ENCODE assay signal across 8 mouse cellular contexts in genomic region chr19:29045956-29046650, GRCm38 (mm10). TPM values are rescaled to one million over a fixed set of nuclear protein-coding genes. Genes with fewer than 3 reads are reported as not detected.
A peak's percentile ranks its signal among the peaks of the same experiment; 100 is the strongest.
DNase-seq lines count a peak whose midpoint lies in the region; ATAC-seq lines count a peak whose summit lies in the region.

No protein-coding gene starts in this region.

- H3K36me3 ChIP-seq in heart, embryonic 12.5 days, result no peaks in the 10 kb centered on the region
- H3K36me3 ChIP-seq in intestine, embryonic 15.5 days, result no peaks in the 10 kb centered on the region
- no peaks in the 10 kb centered on the region for H3K36me3 ChIP-seq in midbrain, embryonic 15.5 days (replicated peaks)

- H3K27me3 ChIP-seq in heart, embryonic 12.5 days (replicated peaks), result no peaks in the 10 kb centered on the region
- no peaks in the 10 kb centered on the region for H3K27me3 ChIP-seq in intestine, embryonic 15.5 days (replicated peaks)
- H3K27me3 ChIP-seq in midbrain, embryonic 15.5 days (replicated peaks), result no peaks in the 10 kb centered on the region

- H3K27ac ChIP-seq in heart, embryonic 12.5 days (ENCODE audit: poor library complexity, severe bottlenecking), result peak overlapping the region; percentile 39; the same call in 1 of the 2 replicates
- no peak overlapping the region for H3K27ac ChIP-seq in intestine, embryonic 15.5 days
- H3K27ac ChIP-seq in midbrain, embryonic 15.5 days, result no peak overlapping the region

- no peaks in the 10 kb centered on the region for H3K9me3 ChIP-seq in heart, embryonic 12.5 days (replicated peaks)
- no peaks in the 10 kb centered on the region for H3K9me3 ChIP-seq in intestine, embryonic 15.5 days
- H3K9me3 ChIP-seq in midbrain, embryonic 15.5 days, result no peaks in the 10 kb centered on the region

- no peak for DNase-seq in heart, adult 9 months (ENCODE audit: low spot score in 2 of 2)
- peak; percentile 72 for DNase-seq in embryo, embryonic 10 days (ENCODE audit: low spot score)
- no peak for DNase-seq in c-Kit-positive CD71-positive TER-119-positive erythroid progenitor cells, embryonic 14.5 days (ENCODE audit: low spot score)

- no peak for ATAC-seq in heart, embryonic 12.5 days (ENCODE audit: insufficient number of reproducible peaks, low FRiP score)
- ATAC-seq in intestine, embryonic 15.5 days, result no peak
- ATAC-seq in midbrain, embryonic 15.5 days (replicated peaks), result no peak
- ATAC-seq in monocyte, adult 5-6 weeks (replicated peaks; ENCODE audit: insufficient number of reproducible peaks, low FRiP score, low TSS enrichment, poor library complexity, severe bottlenecking), result no peak
- ATAC-seq in activated CD4-positive, CD25-positive, alpha-beta regulatory T cell, adult 4 months, result no peak

- peak overlapping the region; percentile 28 for H3K4me3 ChIP-seq in heart, embryonic 12.5 days
- H3K4me3 ChIP-seq in intestine, embryonic 15.5 days (replicated peaks), result peak overlapping the region; percentile 69
- peak overlapping the region; percentile 13 for H3K4me3 ChIP-seq in midbrain, embryonic 15.5 days

- peaks cover 26% of the 10 kb centered on the region for H3K4me1 ChIP-seq in heart, embryonic 12.5 days (replicated peaks)
- H3K4me1 ChIP-seq in intestine, embryonic 15.5 days (replicated peaks), result peaks cover 14% of the 10 kb centered on the region; the same call in 1 of the 2 replicates
- H3K4me1 ChIP-seq in midbrain, embryonic 15.5 days, result peaks cover 23% of the 10 kb centered on the region

- H3K9ac ChIP-seq in heart, embryonic 12.5 days, result no peak overlapping the region; the same call in 1 of the 2 replicates
- peak overlapping the region; percentile 31; the same call in 1 of the 2 replicates for H3K9ac ChIP-seq in intestine, embryonic 15.5 days
- H3K9ac ChIP-seq in midbrain, embryonic 15.5 days, result no peak overlapping the region

- peak overlapping the region; percentile 61 for H3K4me2 ChIP-seq in heart, embryonic 12.5 days
- peak overlapping the region; percentile 82 for H3K4me2 ChIP-seq in intestine, embryonic 15.5 days (replicated peaks)
- H3K4me2 ChIP-seq in midbrain, embryonic 15.5 days, result peak overlapping the region; percentile 78

- WGBS in heart, embryonic 12.5 days, result 62% methylated on average over 15 of the region's 15 CpGs
- 26% methylated on average over 15 of the region's 15 CpGs for WGBS in intestine, embryonic 15.5 days
- 46% methylated on average over 15 of the region's 15 CpGs for WGBS in midbrain, embryonic 15.5 days

RNA-seq across cellular contexts. Expression of gene Ak3, which starts 1.7 kb away (rescaled TPM):
- polyA plus RNA-seq in heart, embryonic 12.5 days (2016; fragmentation: Nextera tagmentation; extraction: Ambion mirVana), result 79.7 and 80.8 TPM in 2 replicates
- polyA plus RNA-seq in intestine, embryonic 15.5 days (2015; fragmentation: Nextera tagmentation; extraction: Ambion mirVana), result 98.6 and 101 TPM in 2 replicates
- polyA plus RNA-seq in midbrain, embryonic 15.5 days (2015; fragmentation: Nextera tagmentation; extraction: Ambion mirVana), result 65.8 and 71.8 TPM in 2 replicates
- total RNA-seq in monocyte, adult 5-6 weeks (2017), result 25.3 to 47.3 TPM (median 27.9 TPM) in 3 replicates
- polyA plus RNA-seq in activated CD4-positive, CD25-positive, alpha-beta regulatory T cell, adult 4 months (2017; shearing (Covaris generic)), result 10 to 100 TPM; 21.3 to 23.5 TPM

RNA-seq across cellular contexts. Expression of gene Rcl1, which starts 55.1 kb away (rescaled TPM):
- polyA plus RNA-seq in heart, embryonic 12.5 days (2016; fragmentation: Nextera tagmentation; extraction: Ambion mirVana), result 21.7 and 22.6 TPM in 2 replicates
- 63.0 and 67.1 TPM in 2 replicates for polyA plus RNA-seq in intestine, embryonic 15.5 days (2015; fragmentation: Nextera tagmentation; extraction: Ambion mirVana)
- 32.8 and 36.3 TPM in 2 replicates for polyA plus RNA-seq in midbrain, embryonic 15.5 days (2015; fragmentation: Nextera tagmentation; extraction: Ambion mirVana)
- total RNA-seq in monocyte, adult 5-6 weeks (2017), result 11.4 to 15.9 TPM (median 12.8 TPM) in 3 replicates
- polyA plus RNA-seq in activated CD4-positive, CD25-positive, alpha-beta regulatory T cell, adult 4 months (2017; shearing (Covaris generic)), result 10 to 100 TPM; 23.8 to 24.0 TPM

RNA-seq across cellular contexts. Expression of gene Cdc37l1, which starts 56.0 kb away (rescaled TPM):
- polyA plus RNA-seq in heart, embryonic 12.5 days (2016; fragmentation: Nextera tagmentation; extraction: Ambion mirVana), result 37.7 and 41.5 TPM in 2 replicates
- 29.7 and 29.9 TPM in 2 replicates for polyA plus RNA-seq in intestine, embryonic 15.5 days (2015; fragmentation: Nextera tagmentation; extraction: Ambion mirVana)
- 49.4 and 50.8 TPM in 2 replicates for polyA plus RNA-seq in midbrain, embryonic 15.5 days (2015; fragmentation: Nextera tagmentation; extraction: Ambion mirVana)
- 41.7 to 93.1 TPM (median 56.3 TPM) in 3 replicates for total RNA-seq in monocyte, adult 5-6 weeks (2017)
- polyA plus RNA-seq in activated CD4-positive, CD25-positive, alpha-beta regulatory T cell, adult 4 months (2017; shearing (Covaris generic)), result 10 to 100 TPM; 26.7 to 38.7 TPM

Comparison
In these comparisons a context has a peak if more than half of its experiments do, and no peak if none do; other contexts are left out.
1. H3K4me3 ChIP-seq: peak in every context shown above with its lines; median percentile 69 in intestine, embryonic 15.5 days; 28 in heart, embryonic 12.5 days; 13 in midbrain, embryonic 15.5 days.